Mouse (Mus musculus) intestine, postnatal 0 days (tissue): ENCODE measurements at regions not wholly inside any gene's neighbourhood (a gene's known extent, or its start where the extent isn't known, plus 50 kb on each side); places are given as distances from the start of the nearest gene placed in this dataset.

Source experiments
- ATAC-seq: fragments of 200-750 bp; cut with Nextera tagmentation; 2 replicates; pipeline ENCODE4 v1.8.0; 2017; ENCODE audit warnings: mild to moderate bottlenecking, moderate TSS enrichment, moderate library complexity
- H3K27ac ChIP-seq: fragments of 300-500 bp; sonication (generic); 2 replicates; pipeline ENCODE4 v1.5.1; 2014; ENCODE audit warnings: mild to moderate bottlenecking, low read depth, low read length, moderate library complexity
- H3K27me3 ChIP-seq: fragments of 300-500 bp; sonication (generic); replicated peaks from 2 replicates; pipeline ENCODE4 v1.6.1; 2014; ENCODE audit warnings: low read length, mixed read lengths; ENCODE audit not compliant: control insufficient read depth, insufficient read depth
- H3K36me3 ChIP-seq: fragments of 300-500 bp; sonication (generic); 2 replicates; pipeline ENCODE4 v1.6.1; 2014; ENCODE audit warnings: mild to moderate bottlenecking, moderate library complexity; ENCODE audit not compliant: control insufficient read depth, insufficient read depth
- H3K4me1 ChIP-seq: fragments of 300-500 bp; sonication (generic); replicated peaks from 2 replicates; pipeline ENCODE4 v1.6.1; 2014; ENCODE audit warnings: antibody characterized with exemption, low read length, mixed read lengths; ENCODE audit not compliant: control insufficient read depth, insufficient read depth
- H3K4me2 ChIP-seq: fragments of 300-500 bp; sonication (generic); replicated peaks from 2 replicates; pipeline ENCODE4 v1.6.1; 2014; ENCODE audit warnings: low read depth, mild to moderate bottlenecking, moderate library complexity
- H3K4me3 ChIP-seq: fragments of 300-500 bp; sonication (generic); 2 replicates; pipeline ENCODE4 v1.5.1; 2014; ENCODE audit warnings: low read depth, low read length
- H3K9ac ChIP-seq: fragments of 300-500 bp; sonication (generic); 2 replicates; pipeline ENCODE4 v1.6.1; 2014; ENCODE audit warnings: mild to moderate bottlenecking, low read depth, low read length
- H3K9me3 ChIP-seq: fragments of 300-500 bp; sonication (generic); 2 replicates; pipeline ENCODE4 v1.6.1; 2016; ENCODE audit warnings: mixed run types; ENCODE audit not compliant: control insufficient read depth
- CTCF ChIP-seq: sonication (generic); IDR thresholded peaks from 2 replicates; pipeline ENCODE4 v1.5.1; 2016; ENCODE audit warnings: low read depth, mild to moderate bottlenecking, control low read depth, antibody characterized with exemption, moderate library complexity
- WGBS: fragments of 180-500 bp; shearing (Covaris S2); extraction: QIAGEN DNeasy Blood & Tissue Kit; methylation state at CpG from one replicate; pipeline ENCODE4 v1.1.7; 2014; 5-methylcytosine and 5-hydroxymethylcytosine counted together

GRCm38 (mm10) chr3:17501556-17501955 is 446.7 kb upstream of the Cypt12 start:
- Histone ChIP-seq H3K27ac (no peak overlapping the region), H3K9me3 (no peaks in the 10 kb centered on the region), H3K27me3 (no peaks in the 10 kb centered on the region), H3K4me3 (no peak overlapping the region), H3K4me1 (no peaks in the 10 kb centered on the region), H3K36me3 (no peaks in the 10 kb centered on the region), H3K9ac (no peak overlapping the region), H3K4me2 (no peak overlapping the region)
- no peak for TF ChIP-seq CTCF
- no peak for ATAC-seq
- 71% methylated on average over 2 of the region's 2 CpGs for WGBS

- no peaks in the 10 kb centered on the region for H3K36me3 ChIP-seq
These were observed 406.9 kb upstream of the Cypt12 start for GRCm38 (mm10) chr3:17541346-17541745.

DNA sequence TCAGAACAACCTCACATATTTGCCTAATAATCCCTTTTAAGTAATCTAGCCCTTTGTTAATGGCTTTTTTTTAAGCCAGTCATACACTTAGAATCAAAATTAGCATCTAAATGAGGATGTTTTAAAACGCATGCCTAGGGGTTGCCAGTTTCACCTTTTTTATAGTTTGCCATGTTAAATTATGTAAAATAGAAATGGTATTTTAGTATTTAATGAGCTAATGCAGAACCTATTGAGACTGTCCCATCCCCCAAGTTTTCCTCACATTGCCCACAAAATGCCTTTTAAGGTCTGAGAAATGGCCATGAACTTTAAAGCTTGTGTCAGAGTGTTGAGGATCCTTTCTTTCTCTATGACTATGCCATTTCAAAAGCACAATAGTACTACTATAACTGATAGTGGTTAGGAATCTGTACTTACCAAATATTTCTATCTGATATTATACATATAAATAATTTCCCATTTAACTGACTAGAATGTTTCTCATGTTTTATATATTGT is 400.6 kb upstream of the Cypt12 start:
- TF ChIP-seq CTCF = no peak
- H3K4me3 ChIP-seq = no peak overlapping the region
- no peaks in the 10 kb centered on the region for H3K4me1 ChIP-seq
- no peak overlapping the region for H3K4me2 ChIP-seq
- no peak for ATAC-seq
- 37% methylated on average over 1 of the region's 1 CpGs for WGBS
- no peaks in the 10 kb centered on the region for H3K36me3 ChIP-seq
- no peaks in the 10 kb centered on the region for H3K27me3 ChIP-seq
- no peak overlapping the region for H3K27ac ChIP-seq
- H3K9ac ChIP-seq = no peak overlapping the region
- H3K9me3 ChIP-seq = no peaks in the 10 kb centered on the region

More at GRCm38 (mm10) chr3:17541346-17541745, 406.9 kb upstream of the Cypt12 start:
- no peak overlapping the region for H3K9ac ChIP-seq
- no peaks in the 10 kb centered on the region for H3K27me3 ChIP-seq
- H3K4me2 ChIP-seq = no peak overlapping the region
- H3K27ac ChIP-seq = no peak overlapping the region
- H3K4me3 ChIP-seq = no peak overlapping the region
- H3K9me3 ChIP-seq = no peaks in the 10 kb centered on the region
- no peak for TF ChIP-seq CTCF
- H3K4me1 ChIP-seq = no peaks in the 10 kb centered on the region
- ATAC-seq = no peak

DNA sequence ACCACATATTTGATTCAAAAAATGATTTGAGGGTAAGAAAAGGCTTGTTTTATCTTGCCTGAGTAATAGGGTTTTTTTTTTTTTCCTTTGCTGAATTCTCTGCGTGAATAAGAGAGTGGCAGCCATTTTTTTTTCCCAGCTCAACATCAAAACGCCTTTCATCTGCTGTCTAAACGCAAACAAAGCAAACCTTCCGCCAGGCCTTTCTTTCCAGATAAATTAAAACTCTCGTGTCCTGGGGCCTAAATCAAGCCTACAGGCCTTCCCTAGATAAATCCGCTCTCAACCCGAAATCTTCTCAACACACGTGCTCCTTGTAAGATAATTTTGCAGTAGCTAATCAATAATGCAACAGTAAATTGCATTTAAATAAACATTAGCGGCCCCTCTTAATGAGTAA is 365.7 kb upstream of the Cypt12 start:
- TF ChIP-seq CTCF = no peak
- no peak for ATAC-seq
- 58% methylated on average over 9 of the region's 9 CpGs for WGBS

DNA sequence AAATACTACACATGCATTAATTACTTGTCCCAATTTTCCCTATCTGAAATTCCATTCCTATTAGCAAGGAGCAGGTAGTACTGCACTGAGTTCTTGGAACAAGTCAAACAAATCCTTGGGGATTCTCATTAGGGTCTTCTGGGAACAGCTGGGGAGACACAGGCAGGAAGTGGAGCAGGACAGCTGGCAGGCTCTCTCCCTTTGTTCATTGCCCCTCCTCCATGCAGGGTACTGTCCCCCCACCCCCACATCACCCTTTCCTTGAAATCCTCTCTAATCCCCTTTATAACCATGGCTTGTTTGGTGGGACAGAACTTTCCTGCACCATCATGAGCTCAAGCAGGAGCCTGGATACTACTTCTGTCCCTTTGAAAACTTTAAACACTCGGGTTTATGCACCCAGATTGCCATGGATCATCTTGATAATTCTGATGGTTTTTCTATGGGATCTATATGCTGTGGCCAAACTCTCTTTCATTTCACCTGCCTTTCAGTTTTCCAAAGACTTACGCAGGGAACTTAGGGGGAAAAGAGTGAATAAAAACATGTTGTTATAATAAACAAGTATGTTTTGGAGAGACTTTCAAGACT is 358.2 kb upstream of the Cypt12 start:
- WGBS = 59% methylated on average over 2 of the region's 2 CpGs
- Histone ChIP-seq H3K4me3 (no peak overlapping the region), H3K9ac (no peak overlapping the region), H3K4me1 (no peaks in the 10 kb centered on the region), H3K9me3 (no peaks in the 10 kb centered on the region), H3K4me2 (no peak overlapping the region), H3K36me3 (no peaks in the 10 kb centered on the region), H3K27ac (no peak overlapping the region), H3K27me3 (no peaks in the 10 kb centered on the region)
- no peak for TF ChIP-seq CTCF
- no peak for ATAC-seq

More for the DNA sequence above, 365.7 kb upstream of the Cypt12 start:
- Histone ChIP-seq H3K4me3 (no peak overlapping the region), H3K27ac (no peak overlapping the region), H3K4me2 (no peak overlapping the region), H3K9me3 (no peaks in the 10 kb centered on the region), H3K9ac (no peak overlapping the region), H3K4me1 (no peaks in the 10 kb centered on the region), H3K36me3 (no peaks in the 10 kb centered on the region), H3K27me3 (no peaks in the 10 kb centered on the region)

DNA sequence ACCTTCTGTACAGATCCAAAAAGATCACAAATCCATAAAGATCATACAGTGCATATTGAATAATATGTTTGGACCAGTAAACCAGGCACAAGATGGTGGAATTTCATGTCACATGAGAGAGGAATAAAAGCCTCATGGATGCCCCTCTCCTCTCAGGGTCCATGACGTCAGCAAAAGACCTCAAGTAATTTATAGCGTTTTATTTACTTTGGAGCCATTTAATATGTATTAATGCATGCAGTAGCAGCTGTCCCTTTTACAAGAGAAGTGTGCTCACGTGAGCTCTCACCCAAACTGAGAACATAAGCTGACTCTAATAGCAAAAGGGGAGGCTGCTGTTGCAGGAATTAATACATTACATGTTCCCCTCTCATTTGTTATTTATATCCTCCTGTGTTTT is 355.7 kb upstream of the Cypt12 start:
- Histone ChIP-seq H3K36me3 (no peaks in the 10 kb centered on the region), H3K4me2 (no peak overlapping the region), H3K9me3 (no peaks in the 10 kb centered on the region), H3K4me3 (no peak overlapping the region), H3K9ac (no peak overlapping the region), H3K27me3 (no peaks in the 10 kb centered on the region), H3K27ac (no peak overlapping the region), H3K4me1 (no peaks in the 10 kb centered on the region)
- no peak for TF ChIP-seq CTCF
- 45% methylated on average over 3 of the region's 3 CpGs for WGBS
- ATAC-seq = no peak

- no peaks in the 10 kb centered on the region for H3K9me3 ChIP-seq
- H3K4me1 ChIP-seq = no peaks in the 10 kb centered on the region
- no peak for TF ChIP-seq CTCF
- no peak overlapping the region for H3K4me3 ChIP-seq
- no peak overlapping the region for H3K4me2 ChIP-seq
- no peak for ATAC-seq
- no peaks in the 10 kb centered on the region for H3K27me3 ChIP-seq
- H3K27ac ChIP-seq = no peak overlapping the region
- no peaks in the 10 kb centered on the region for H3K36me3 ChIP-seq
- H3K9ac ChIP-seq = no peak overlapping the region
- 52% methylated on average over 2 of the region's 2 CpGs for WGBS
These were observed 351.8 kb upstream of the Cypt12 start for GRCm38 (mm10) chr3:17596365-17596764.
